Mouse (Mus musculus) liver, embryonic 12.5 days (tissue): ENCODE results near the gene Tpp1. TPM values are rescaled to one million over a fixed set of nuclear protein-coding genes. Genes with fewer than 3 reads are reported as not detected.

Experiments used
- ATAC-seq: fragments of 200-750 bp; cut with Nextera tagmentation; 2 replicates; pipeline ENCODE4 v1.8.0; 2017; ENCODE audit warnings: moderate number of reproducible peaks, mild to moderate bottlenecking, moderate library complexity
- H3K27ac ChIP-seq: fragments of 300-500 bp; sonication (generic); 2 replicates; pipeline ENCODE4 v1.5.1; 2016; ENCODE audit warnings: mild to moderate bottlenecking
- H3K27me3 ChIP-seq: fragments of 300-500 bp; sonication (generic); replicated peaks from 2 replicates; pipeline ENCODE4 v1.6.1; 2016; ENCODE audit warnings: mild to moderate bottlenecking, moderate library complexity
- H3K36me3 ChIP-seq: fragments of 300-500 bp; sonication (generic); 2 replicates; pipeline ENCODE4 v1.6.1; 2016; ENCODE audit warnings: mild to moderate bottlenecking, moderate library complexity
- H3K4me1 ChIP-seq: fragments of 300-500 bp; sonication (generic); 2 replicates; pipeline ENCODE4 v1.6.1; 2016
- H3K4me2 ChIP-seq: fragments of 300-500 bp; sonication (generic); 2 replicates; pipeline ENCODE4 v1.6.1; 2016; ENCODE audit warnings: mild to moderate bottlenecking, moderate library complexity
- H3K4me3 ChIP-seq: fragments of 300-500 bp; sonication (generic); 2 replicates; pipeline ENCODE4 v1.5.1; 2016; ENCODE audit warnings: mild to moderate bottlenecking, moderate library complexity
- H3K9ac ChIP-seq: fragments of 300-500 bp; sonication (generic); 2 replicates; pipeline ENCODE4 v1.6.1; 2016; ENCODE audit warnings: mild to moderate bottlenecking, moderate library complexity
- H3K9me3 ChIP-seq: fragments of 300-500 bp; sonication (generic); replicated peaks from 2 replicates; pipeline ENCODE4 v1.6.1; 2016; ENCODE audit warnings: mild to moderate bottlenecking, moderate library complexity
- WGBS: fragments of 180-500 bp; shearing (Covaris S2); methylation state at CpG from one replicate; pipeline ENCODE4 v1.1.7; 2016; ENCODE audit not compliant: insufficient replicate concordance; 5-methylcytosine and 5-hydroxymethylcytosine counted together
- polyA plus RNA-seq: library from polyadenylated mRNA; unstranded; fragments of >200 nt; fragmentation: Nextera tagmentation; extraction: Ambion mirVana; gene quantifications from 2 replicates; pipeline ENCODE4 v1.2.1, GENCODE M21; 2016

Tpp1 gene
- polyA plus RNA-seq, 1 experiment from 2014 or later: 64.7 TPM

DNA sequence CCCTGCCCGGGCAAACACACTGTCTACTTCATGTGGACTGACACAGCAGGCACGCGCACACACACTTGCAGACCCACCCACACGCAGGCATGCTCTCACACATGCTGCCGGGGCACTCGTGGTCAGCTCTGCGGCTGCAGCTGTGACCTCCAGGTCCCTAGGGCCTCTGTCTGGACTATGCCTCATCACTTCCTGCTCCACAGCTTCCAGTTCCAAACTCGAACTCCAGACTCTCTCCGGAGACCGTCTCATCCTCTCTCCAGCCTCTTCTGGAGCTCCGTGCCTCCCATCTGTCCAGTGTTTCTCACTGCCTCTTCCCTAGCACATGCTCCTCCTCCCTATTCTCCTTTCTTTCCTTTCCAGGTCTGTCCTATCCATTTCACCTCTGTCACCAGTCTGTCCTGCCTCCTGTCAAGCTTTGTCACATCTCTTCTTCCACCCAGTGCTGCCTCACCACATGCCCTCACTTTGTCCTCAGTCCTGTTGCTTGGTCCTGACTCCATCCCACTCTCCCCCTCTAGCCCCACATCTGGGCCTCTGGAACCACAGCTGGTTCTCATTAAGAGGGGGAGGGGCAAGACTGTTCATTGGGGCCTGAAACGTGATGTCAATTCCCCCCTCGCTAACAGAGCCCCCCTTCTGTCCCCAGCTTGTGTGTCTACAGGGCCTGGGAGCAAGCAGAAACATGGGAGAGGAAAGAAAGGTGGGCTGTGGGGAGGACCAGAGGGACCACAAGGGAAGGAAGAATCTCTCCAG, 25.9 kb upstream of the Tpp1 start:
- peak overlapping the region; percentile 22 for H3K4me2 ChIP-seq
- no peak overlapping the region for H3K4me3 ChIP-seq
- peaks cover 25% of the 10 kb centered on the region; the same call in 1 of the 2 replicates for H3K4me1 ChIP-seq
- H3K36me3 ChIP-seq: no peaks in the 10 kb centered on the region
- peaks cover 9% of the 10 kb centered on the region for H3K27me3 ChIP-seq
- no peaks in the 10 kb centered on the region for H3K9me3 ChIP-seq
- ATAC-seq: peak; percentile 43
- peak overlapping the region; percentile 57 for H3K27ac ChIP-seq
- 29% methylated on average over 13 of the region's 13 CpGs for WGBS
- no peak overlapping the region for H3K9ac ChIP-seq

GRCm38 (mm10) chr7:105777316-105777715, 25.3 kb upstream of the Tpp1 start:
- H3K4me2 ChIP-seq: no peak overlapping the region
- 66% methylated on average over 1 of the region's 1 CpGs for WGBS
- H3K4me1 ChIP-seq: peaks cover 25% of the 10 kb centered on the region; the same call in 1 of the 2 replicates
- H3K36me3 ChIP-seq: no peaks in the 10 kb centered on the region
- no peak for ATAC-seq
- H3K27ac ChIP-seq: no peak overlapping the region
- H3K9ac ChIP-seq: no peak overlapping the region
- no peak overlapping the region for H3K4me3 ChIP-seq
- peaks cover 3% of the 10 kb centered on the region for H3K27me3 ChIP-seq
- no peaks in the 10 kb centered on the region for H3K9me3 ChIP-seq

GRCm38 (mm10) chr7:105776026-105776425, 24.0 kb upstream of the Tpp1 start:
- 67% methylated on average over 2 of the region's 2 CpGs for WGBS
- H3K4me1 ChIP-seq: peaks cover 25% of the 10 kb centered on the region; the same call in 1 of the 2 replicates
- no peak overlapping the region for H3K4me3 ChIP-seq
- no peaks in the 10 kb centered on the region for H3K27me3 ChIP-seq
- no peak for ATAC-seq
- no peak overlapping the region for H3K4me2 ChIP-seq
- no peaks in the 10 kb centered on the region for H3K9me3 ChIP-seq
- H3K36me3 ChIP-seq: peaks cover 4% of the 10 kb centered on the region; the same call in 1 of the 2 replicates
- H3K9ac ChIP-seq: no peak overlapping the region
- no peak overlapping the region for H3K27ac ChIP-seq

- WGBS: 61% methylated on average over 8 of the region's 8 CpGs
- Histone ChIP-seq H3K4me1 (peaks cover 34% of the 10 kb centered on the region; the same call in 1 of the 2 replicates), H3K4me3 (no peak overlapping the region), H3K4me2 (no peak overlapping the region), H3K27me3 (no peaks in the 10 kb centered on the region), H3K9me3 (no peaks in the 10 kb centered on the region), H3K27ac (no peak overlapping the region), H3K9ac (no peak overlapping the region), H3K36me3 (peaks cover 4% of the 10 kb centered on the region; the same call in 1 of the 2 replicates)
- ATAC-seq: no peak
Observed at GRCm38 (mm10) chr7:105774661-105775060, 22.6 kb upstream of the Tpp1 start.

DNA sequence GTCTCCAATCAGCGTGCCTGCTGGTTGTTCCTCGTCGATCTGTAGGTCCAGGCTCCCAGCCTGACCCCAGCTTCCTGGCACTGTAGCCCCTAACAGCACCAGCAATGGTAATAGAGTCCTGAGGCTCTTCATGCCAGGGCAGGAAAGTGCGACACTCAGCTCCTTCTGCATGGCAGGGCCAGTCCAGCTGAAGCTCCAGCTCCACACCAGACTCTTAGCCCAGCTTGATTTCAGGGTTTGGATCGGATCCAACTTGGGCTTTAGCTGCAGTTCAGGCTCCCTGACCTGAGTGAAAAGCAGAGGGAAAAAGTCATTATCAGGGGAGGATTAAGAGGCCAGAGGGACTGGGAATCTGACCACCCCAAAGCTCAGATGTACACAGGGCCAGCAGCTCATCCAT, 21.0 kb upstream of the Tpp1 start:
- H3K27ac ChIP-seq: no peak overlapping the region
- H3K4me1 ChIP-seq: peaks cover 21% of the 10 kb centered on the region; the same call in 1 of the 2 replicates
- ATAC-seq: no peak
- no peaks in the 10 kb centered on the region for H3K27me3 ChIP-seq
- H3K36me3 ChIP-seq: peaks cover 4% of the 10 kb centered on the region; the same call in 1 of the 2 replicates
- no peak overlapping the region for H3K4me2 ChIP-seq
- no peaks in the 10 kb centered on the region for H3K9me3 ChIP-seq
- 73% methylated on average over 5 of the region's 5 CpGs for WGBS
- H3K4me3 ChIP-seq: no peak overlapping the region
- H3K9ac ChIP-seq: no peak overlapping the region

DNA sequence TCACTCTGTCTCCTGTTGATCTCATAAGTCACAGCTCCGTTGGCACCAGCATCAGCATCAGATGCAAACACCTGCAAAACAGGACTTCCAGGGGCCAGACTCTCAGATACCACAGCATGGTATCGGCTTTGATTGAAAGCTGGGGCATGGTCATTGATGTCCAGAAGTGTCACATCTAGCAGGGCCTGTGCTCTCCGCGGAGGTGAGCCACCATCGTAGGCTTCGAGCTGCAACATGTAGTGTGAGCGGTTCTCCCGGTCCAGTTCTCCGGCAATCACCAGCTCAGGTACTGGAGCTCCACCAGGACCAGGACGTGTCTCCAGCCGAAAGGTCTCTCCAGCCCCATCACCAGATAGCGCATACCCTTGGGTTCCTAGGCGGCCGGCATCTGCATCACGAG, 20.3 kb upstream of the Tpp1 start:
- peaks cover 4% of the 10 kb centered on the region; the same call in 1 of the 2 replicates for H3K36me3 ChIP-seq
- 84% methylated on average over 15 of the region's 15 CpGs for WGBS
- H3K4me3 ChIP-seq: no peak overlapping the region
- no peak overlapping the region for H3K9ac ChIP-seq
- peaks cover 20% of the 10 kb centered on the region; the same call in 1 of the 2 replicates for H3K4me1 ChIP-seq
- ATAC-seq: no peak
- no peak overlapping the region for H3K27ac ChIP-seq
- no peaks in the 10 kb centered on the region for H3K27me3 ChIP-seq
- H3K4me2 ChIP-seq: no peak overlapping the region
- no peaks in the 10 kb centered on the region for H3K9me3 ChIP-seq

- peaks cover 20% of the 10 kb centered on the region; the same call in 1 of the 2 replicates for H3K4me1 ChIP-seq
- no peaks in the 10 kb centered on the region for H3K9me3 ChIP-seq
- H3K27me3 ChIP-seq: 0 out of 2 replicates have a peak, but pooled peaks cover 9% of the 10 kb centered on the region
- no peak overlapping the region for H3K9ac ChIP-seq
- no peak overlapping the region for H3K27ac ChIP-seq
- peaks cover 4% of the 10 kb centered on the region; the same call in 1 of the 2 replicates for H3K36me3 ChIP-seq
- no peak overlapping the region for H3K4me2 ChIP-seq
- ATAC-seq: no peak
- H3K4me3 ChIP-seq: no peak overlapping the region
- 79% methylated on average over 3 of the region's 3 CpGs for WGBS
Observed at GRCm38 (mm10) chr7:105769959-105770358, 17.9 kb upstream of the Tpp1 start.

- Histone ChIP-seq H3K36me3 (peaks cover 11% of the 10 kb centered on the region), H3K9me3 (no peaks in the 10 kb centered on the region), H3K27ac (no peak overlapping the region), H3K27me3 (peaks cover 31% of the 10 kb centered on the region), H3K4me3 (no peak overlapping the region), H3K4me1 (peaks cover 20% of the 10 kb centered on the region; the same call in 1 of the 2 replicates), H3K9ac (no peak overlapping the region), H3K4me2 (no peak overlapping the region)
- WGBS: 13% methylated on average over 6 of the region's 6 CpGs
- peak; percentile 32; the same call in 1 of the 2 replicates for ATAC-seq
Observed at GRCm38 (mm10) chr7:105767729-105768165, 15.7 kb upstream of the Tpp1 start.

- 75% methylated on average over 11 of the region's 11 CpGs for WGBS
- peaks cover 53% of the 10 kb centered on the region for H3K27me3 ChIP-seq
- no peak overlapping the region for H3K9ac ChIP-seq
- H3K27ac ChIP-seq: no peak overlapping the region
- H3K4me2 ChIP-seq: no peak overlapping the region
- peaks cover 14% of the 10 kb centered on the region for H3K36me3 ChIP-seq
- no peak overlapping the region for H3K4me3 ChIP-seq
- H3K4me1 ChIP-seq: peaks cover 9% of the 10 kb centered on the region; the same call in 1 of the 2 replicates
- ATAC-seq: no peak
- no peaks in the 10 kb centered on the region for H3K9me3 ChIP-seq
Observed at GRCm38 (mm10) chr7:105764331-105764730, 12.3 kb upstream of the Tpp1 start.

DNA sequence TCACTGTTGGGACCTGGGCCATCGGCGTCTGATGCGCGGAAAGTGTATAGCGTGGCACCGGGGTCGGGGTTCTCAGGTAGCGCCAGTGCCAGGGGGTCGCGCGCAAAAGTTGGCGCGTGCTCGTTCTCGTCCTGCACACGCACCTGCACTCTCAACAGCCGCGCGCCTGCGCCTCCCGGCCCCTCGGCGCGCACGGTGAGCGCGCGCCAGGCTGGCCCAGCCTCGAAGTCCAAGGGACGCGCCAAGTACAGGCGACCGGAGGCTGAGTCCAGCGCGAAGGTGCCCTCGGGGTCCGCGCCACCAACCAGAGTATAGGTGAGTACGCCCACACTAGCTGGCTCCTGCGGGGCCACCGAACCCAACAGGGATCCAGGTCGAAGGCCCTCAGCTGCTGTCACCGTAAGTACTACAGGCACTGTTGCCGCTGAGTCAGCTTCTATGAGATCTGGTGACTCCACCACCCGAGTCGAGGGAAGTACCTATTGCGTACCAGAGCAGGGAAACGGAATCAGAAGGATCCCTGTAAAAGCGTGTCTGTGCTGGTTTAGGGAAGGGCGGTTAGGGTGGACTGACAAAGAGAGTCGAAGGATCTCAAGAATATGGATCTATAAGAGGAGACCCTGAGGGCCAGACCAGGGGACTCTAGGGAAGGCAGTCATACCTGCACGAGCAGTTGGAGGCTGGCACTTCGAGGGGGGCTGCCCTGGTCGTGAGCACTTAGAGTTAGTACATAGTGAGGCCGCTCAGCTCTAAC, 10.7 kb upstream of the Tpp1 start:
- Histone ChIP-seq H3K36me3 (peaks cover 17% of the 10 kb centered on the region), H3K4me3 (peak overlapping the region; percentile 42), H3K9me3 (no peaks in the 10 kb centered on the region), H3K4me1 (peaks cover 12% of the 10 kb centered on the region; the same call in 1 of the 2 replicates), H3K27ac (no peak overlapping the region), H3K9ac (no peak overlapping the region), H3K27me3 (peaks cover 53% of the 10 kb centered on the region), H3K4me2 (peak overlapping the region; percentile 63)
- ATAC-seq: peak; percentile 23
- 9% methylated on average over 55 of the region's 55 CpGs for WGBS

GRCm38 (mm10) chr7:105761813-105762484, 9.9 kb upstream of the Tpp1 start:
- H3K4me3 ChIP-seq: peak overlapping the region; percentile 42
- peak overlapping the region; percentile 63 for H3K4me2 ChIP-seq
- peaks cover 17% of the 10 kb centered on the region for H3K36me3 ChIP-seq
- H3K4me1 ChIP-seq: peaks cover 8% of the 10 kb centered on the region; the same call in 1 of the 2 replicates
- H3K9me3 ChIP-seq: no peaks in the 10 kb centered on the region
- no peak overlapping the region for H3K9ac ChIP-seq
- no peak overlapping the region for H3K27ac ChIP-seq
- WGBS: 11% methylated on average over 51 of the region's 51 CpGs
- peaks cover 53% of the 10 kb centered on the region for H3K27me3 ChIP-seq
- ATAC-seq: peak; percentile 44
